Mouse (Mus musculus) megakaryocyte, embryonic 14.5 days (primary cell): ENCODE data around the gene Eif5b. TPM values are rescaled to one million over a fixed set of nuclear protein-coding genes. Genes with fewer than 3 reads are reported as not detected.

ENCODE experiments used
- H3K27me3 ChIP-seq: replicated peaks from 2 replicates; pipeline ENCODE3; 2012; ENCODE audit warnings: inconsistent platforms
- H3K36me3 ChIP-seq: replicated peaks from 2 replicates; pipeline ENCODE3; 2012; ENCODE audit warnings: low read length, inconsistent platforms, mixed read lengths
- H3K4me1 ChIP-seq: 2 replicates; pipeline ENCODE4 v1.6.1; 2012; ENCODE audit warnings: inconsistent platforms
- H3K4me3 ChIP-seq: replicated peaks from 2 replicates; pipeline ENCODE3; 2012; ENCODE audit warnings: moderate library complexity, mild to moderate bottlenecking, inconsistent platforms
- H3K9me3 ChIP-seq: 2 replicates; pipeline ENCODE4 v1.6.1; 2012; ENCODE audit warnings: inconsistent platforms
- FLI1 ChIP-seq: IDR thresholded peaks from 2 replicates; pipeline ENCODE4 v1.6.1; 2012; ENCODE audit warnings: low read length, inconsistent platforms, mixed read lengths
- GATA1 ChIP-seq: IDR thresholded peaks from 3 replicates; pipeline ENCODE4 v1.6.1; 2012; ENCODE audit warnings: mixed read lengths, low read length, inconsistent platforms, borderline replicate concordance
- polyA plus RNA-seq: library from polyadenylated mRNA; stranded (reverse); fragments of >175 nt; gene quantifications from 2 replicates; pipeline ENCODE4 v1.2.3, GENCODE M21; 2012; ENCODE audit warnings: low replicate concordance; ENCODE audit not compliant: insufficient read depth

Gene Eif5b
- polyA plus RNA-seq, 1 experiment = 69.6 TPM

GRCm38 (mm10) chr1:38000844-38001243, 3.0 kb downstream of the Eif5b start:
- Histone ChIP-seq H3K4me1 (peaks cover 57% of the 10 kb centered on the region), H3K4me3 (peak overlapping the region; percentile 31), H3K9me3 (no peaks in the 10 kb centered on the region), H3K27me3 (no peaks in the 10 kb centered on the region), H3K36me3 (peaks cover 27% of the 10 kb centered on the region)
- no peak for TF ChIP-seq GATA1
- TF ChIP-seq FLI1 = no peak

GRCm38 (mm10) chr1:38001956-38002355, 4.1 kb downstream of the Eif5b start:
- Histone ChIP-seq H3K4me1 (peaks cover 62% of the 10 kb centered on the region), H3K27me3 (no peaks in the 10 kb centered on the region), H3K9me3 (no peaks in the 10 kb centered on the region), H3K36me3 (peaks cover 29% of the 10 kb centered on the region), H3K4me3 (peak overlapping the region; percentile 69)
- no peak for TF ChIP-seq GATA1
- no peak for TF ChIP-seq FLI1

GRCm38 (mm10) chr1:38003046-38003445, 5.2 kb downstream of the Eif5b start:
- H3K4me1 ChIP-seq = peaks cover 72% of the 10 kb centered on the region

GRCm38 (mm10) chr1:38006741-38007140, 8.9 kb downstream of the Eif5b start:
- TF ChIP-seq FLI1 (no peak), GATA1 (no peak)
- no peaks in the 10 kb centered on the region for H3K27me3 ChIP-seq
- H3K4me1 ChIP-seq = peaks cover 86% of the 10 kb centered on the region
- H3K36me3 ChIP-seq = peaks cover 38% of the 10 kb centered on the region
- no peak overlapping the region for H3K4me3 ChIP-seq
- H3K9me3 ChIP-seq = no peaks in the 10 kb centered on the region

More at GRCm38 (mm10) chr1:38003046-38003445, 5.2 kb downstream of the Eif5b start:
- Histone ChIP-seq H3K36me3 (peaks cover 29% of the 10 kb centered on the region), H3K4me3 (no peak overlapping the region), H3K27me3 (no peaks in the 10 kb centered on the region), H3K9me3 (no peaks in the 10 kb centered on the region)
- TF ChIP-seq GATA1 = no peak
- TF ChIP-seq FLI1 = no peak

- Histone ChIP-seq H3K4me3 (peak overlapping the region; percentile 88), H3K36me3 (peaks cover 23% of the 10 kb centered on the region), H3K4me1 (peaks cover 87% of the 10 kb centered on the region), H3K9me3 (no peaks in the 10 kb centered on the region), H3K27me3 (no peaks in the 10 kb centered on the region)
- TF ChIP-seq FLI1 = no peak
- peak; percentile 84 for TF ChIP-seq GATA1
Observed at GRCm38 (mm10) chr1:38011647-38012046, 13.8 kb downstream of the Eif5b start.

- TF ChIP-seq GATA1 (no peak), FLI1 (no peak)
- peaks cover 82% of the 10 kb centered on the region for H3K4me1 ChIP-seq
- no peaks in the 10 kb centered on the region for H3K27me3 ChIP-seq
- H3K9me3 ChIP-seq = no peaks in the 10 kb centered on the region
- H3K36me3 ChIP-seq = peaks cover 23% of the 10 kb centered on the region
- peak overlapping the region; percentile 88 for H3K4me3 ChIP-seq
Observed at GRCm38 (mm10) chr1:38012104-38012503, 14.3 kb downstream of the Eif5b start.

- H3K36me3 ChIP-seq = peaks cover 26% of the 10 kb centered on the region
- no peaks in the 10 kb centered on the region for H3K27me3 ChIP-seq
- peaks cover 78% of the 10 kb centered on the region for H3K4me1 ChIP-seq
- no peaks in the 10 kb centered on the region for H3K9me3 ChIP-seq
- TF ChIP-seq FLI1 = no peak
- no peak for TF ChIP-seq GATA1
- H3K4me3 ChIP-seq = peak overlapping the region; percentile 91
Observed at GRCm38 (mm10) chr1:38012509-38012908, 14.7 kb downstream of the Eif5b start.

GRCm38 (mm10) chr1:38014551-38015203, 16.9 kb downstream of the Eif5b start:
- peaks cover 36% of the 10 kb centered on the region for H3K36me3 ChIP-seq
- H3K27me3 ChIP-seq = no peaks in the 10 kb centered on the region
- no peaks in the 10 kb centered on the region for H3K9me3 ChIP-seq
- H3K4me3 ChIP-seq = no peak overlapping the region
- H3K4me1 ChIP-seq = peaks cover 57% of the 10 kb centered on the region
- TF ChIP-seq FLI1 = no peak

GRCm38 (mm10) chr1:38027301-38027700, 29.5 kb downstream of the Eif5b start:
- Histone ChIP-seq H3K4me1 (peaks cover 29% of the 10 kb centered on the region), H3K4me3 (no peak overlapping the region), H3K36me3 (peaks cover 96% of the 10 kb centered on the region), H3K9me3 (no peaks in the 10 kb centered on the region), H3K27me3 (no peaks in the 10 kb centered on the region)
- no peak for TF ChIP-seq GATA1
- TF ChIP-seq FLI1 = no peak

- no peak overlapping the region for H3K4me3 ChIP-seq
- H3K4me1 ChIP-seq = peaks cover 20% of the 10 kb centered on the region
- H3K9me3 ChIP-seq = no peaks in the 10 kb centered on the region
- no peak for TF ChIP-seq GATA1
- no peak for TF ChIP-seq FLI1
- H3K27me3 ChIP-seq = no peaks in the 10 kb centered on the region
- H3K36me3 ChIP-seq = peaks cover 98% of the 10 kb centered on the region
Observed at GRCm38 (mm10) chr1:38031391-38031790, 33.6 kb downstream of the Eif5b start.
